9 mouse cellular contexts compared by ENCODE assay signal in genomic region chr9:14684363-14684762, GRCm38 (mm10). TPM values are rescaled to one million over a fixed set of nuclear protein-coding genes. Genes with fewer than 3 reads are reported as not detected.
"Had no signal": no experiment of that assay in that cellular context is flagged by ENCODE, and none has a peak within 500 bp of the region (broad histone marks: within the 10 kb centered on the region; RNA-seq: fewer than 3 reads in every experiment).

No protein-coding gene starts in this region.

- H3K27ac ChIP-seq: limb, embryonic 12.5 days; liver, embryonic 13.5 days; midbrain, embryonic 12.5 days had no signal

- ATAC-seq: liver, postnatal 0 days; midbrain, embryonic 16.5 days had no signal

- H3K4me2 ChIP-seq: limb, embryonic 12.5 days; liver, embryonic 13.5 days; midbrain, embryonic 12.5 days had no signal

- H3K4me3 ChIP-seq: limb, embryonic 12.5 days; liver, embryonic 13.5 days; midbrain, embryonic 12.5 days had no signal

- H3K9me3 ChIP-seq: limb, embryonic 12.5 days; liver, embryonic 13.5 days; midbrain, embryonic 12.5 days had no signal

- H3K27me3 ChIP-seq: limb, embryonic 12.5 days; liver, embryonic 13.5 days; midbrain, embryonic 12.5 days had no signal

- H3K4me1 ChIP-seq: liver, embryonic 13.5 days; midbrain, embryonic 12.5 days had no signal

- H3K36me3 ChIP-seq: limb, embryonic 12.5 days; liver, embryonic 13.5 days; midbrain, embryonic 12.5 days had no signal

- DNase-seq: kidney, adult 2 months; liver; liver, embryonic 13.5 days; liver, postnatal 0 days; right cerebral cortex, postnatal 14 days; thymus, postnatal 4 days had no signal

- H3K9ac ChIP-seq: limb, embryonic 12.5 days; liver, embryonic 13.5 days; liver, postnatal 0 days; midbrain, embryonic 12.5 days had no signal

RNA-seq across cellular contexts. Expression of gene Piwil4, which starts 56.2 kb away (rescaled TPM):
- polyA plus RNA-seq: limb, embryonic 12.5 days had no signal
